Mouse (Mus musculus) urinary bladder, adult 18-20 months (tissue): ENCODE data around the gene Triobp.

Experiments
- DNase-seq, 2 experiments: peaks; one replicate each; pipeline ENCODE4 v3.0.0; 2022; ENCODE audit warnings: low spot score in 2 of 2, mixed read lengths in 2 of 2

The Triobp gene

GRCm38 (mm10) chr15:78926021-78926919 lies 21.3 kb upstream of the Triobp start, which contains the start of gene Lgals1:
Gene Lgals1 (plus strand): TSS chr15:78926725.
- peak; percentile 63 to 83 for DNase-seq

DNA sequence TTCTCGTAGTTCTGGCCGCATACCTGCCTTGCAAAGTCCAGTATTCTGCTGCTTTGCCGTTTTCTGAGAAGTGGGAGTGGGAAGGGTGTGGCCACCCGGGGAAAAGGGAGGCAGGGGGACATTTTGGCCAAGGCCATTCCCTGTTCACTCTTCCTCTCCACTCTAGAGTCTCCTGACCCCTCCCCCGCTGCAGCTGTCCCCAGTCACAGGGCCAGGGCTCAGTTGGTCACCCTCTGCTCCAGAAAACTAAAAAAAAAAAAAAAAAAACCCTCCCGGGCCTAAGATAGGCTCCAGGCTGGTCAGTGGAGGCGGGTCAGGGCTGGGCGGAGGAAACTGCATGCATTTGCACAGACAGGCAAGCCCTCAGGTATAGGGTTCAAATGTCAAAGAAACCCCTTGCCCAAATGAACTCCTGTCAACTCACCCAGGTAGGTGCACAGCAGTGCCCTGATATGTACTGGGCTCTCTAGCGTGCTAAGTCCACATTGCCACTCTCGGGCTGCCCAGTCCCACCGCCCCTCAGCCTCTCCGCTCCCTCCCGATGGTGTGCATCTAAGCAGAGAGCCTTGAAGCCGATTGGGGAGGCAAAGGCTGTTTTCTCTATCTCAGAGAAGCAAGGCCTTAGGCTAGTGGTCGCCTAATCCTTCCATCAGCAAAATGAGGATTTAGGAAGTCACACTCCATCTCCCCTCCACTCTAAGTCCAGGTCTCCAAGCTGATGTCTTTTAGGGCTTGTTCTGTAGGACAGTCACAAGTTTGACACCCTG lies 20.3 kb upstream of the Triobp start:
- DNase-seq = no peak

- peak in 1 of 2 experiments; percentile 68 for DNase-seq
Measured at GRCm38 (mm10) chr15:78927788-78928457, 19.6 kb upstream of the Triobp start.

GRCm38 (mm10) chr15:78928539-78928938 lies 19.0 kb upstream of the Triobp start:
- no peak for DNase-seq

- no peak for DNase-seq
Measured at GRCm38 (mm10) chr15:78930192-78930706, 17.3 kb upstream of the Triobp start.

DNA sequence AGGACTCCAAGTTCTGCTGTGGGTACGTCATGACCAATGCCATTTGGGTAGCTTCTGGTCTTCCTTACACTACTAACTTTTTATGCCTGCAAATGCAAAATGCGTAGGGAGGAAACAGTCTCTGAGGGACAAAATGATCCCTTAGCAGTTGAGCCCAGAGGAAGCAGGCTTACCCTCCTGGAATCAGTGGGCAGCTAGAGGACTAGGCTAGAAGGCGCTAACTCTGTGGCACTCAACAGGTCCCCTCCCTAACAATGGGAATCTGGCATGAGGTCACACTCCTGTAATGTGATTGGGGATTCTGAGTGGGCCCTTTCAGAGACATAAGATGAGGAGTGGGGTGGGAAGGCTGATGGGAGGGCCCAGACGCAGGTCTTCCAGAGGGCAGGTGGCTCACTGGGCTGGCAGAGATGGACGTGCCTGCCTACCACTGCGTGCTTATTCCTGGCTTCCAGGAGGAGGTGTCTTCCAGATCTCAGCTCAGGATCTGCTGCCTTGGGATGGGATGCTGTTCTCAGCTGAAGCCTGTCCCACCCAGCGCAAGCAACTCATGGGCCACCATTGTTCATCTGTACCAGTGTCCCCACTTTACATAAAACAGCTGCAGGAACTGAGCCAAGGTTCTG lies 16.6 kb upstream of the Triobp start:
- no peak for DNase-seq

DNA sequence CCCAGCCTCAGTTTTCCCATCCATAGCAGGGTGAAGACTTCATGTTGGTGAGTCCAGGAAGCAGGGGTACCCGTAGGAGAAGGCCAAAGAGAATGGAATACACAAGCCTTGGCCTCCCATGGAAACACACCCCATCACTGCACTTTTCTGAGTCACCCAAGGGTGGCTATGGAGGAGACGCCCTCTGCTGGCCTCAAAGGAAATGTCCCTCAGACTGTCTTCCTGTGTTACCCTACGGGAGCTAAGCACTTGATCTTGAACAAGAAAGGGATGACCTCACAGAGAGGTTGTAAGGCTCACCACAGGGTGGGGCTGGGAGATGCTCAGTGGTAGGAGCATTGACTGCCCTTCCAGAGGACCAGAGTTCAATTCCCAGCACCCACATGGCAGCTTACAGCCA lies 15.9 kb upstream of the Triobp start:
- DNase-seq = no peak

DNA sequence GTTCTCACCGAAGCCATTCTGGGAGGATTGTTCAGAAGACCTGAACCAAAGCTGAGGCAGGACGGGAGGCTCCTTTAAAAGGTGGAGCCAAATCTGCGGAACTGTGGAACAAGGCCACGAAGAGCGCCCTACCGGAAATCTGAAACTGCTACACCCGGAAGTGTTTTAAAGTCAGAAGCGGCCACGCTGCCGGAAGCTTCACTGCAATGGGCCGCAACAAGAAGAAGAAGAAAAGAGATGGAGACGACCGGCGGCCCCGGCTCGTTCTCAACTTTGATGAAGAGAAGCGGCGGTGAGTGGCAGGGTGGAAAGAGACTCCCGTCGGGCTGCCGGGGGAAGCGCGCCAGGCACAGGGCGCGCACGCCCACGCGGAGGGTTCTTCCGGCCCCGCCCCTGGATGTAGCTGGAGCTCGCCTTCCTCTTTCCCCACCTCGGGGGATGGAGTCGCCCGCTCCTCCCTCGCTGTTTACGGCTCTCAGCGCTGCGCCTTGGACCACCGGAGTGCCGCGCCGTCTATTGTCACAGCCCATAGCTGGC lies 12.7 kb upstream of the Triobp start, which contains the start of gene Nol12:
Nol12 (plus strand) TSS at position 150 of the 537 bp plus-strand sequence.
- peak; percentile 67 to 70 for DNase-seq

- no peak for DNase-seq
Measured at GRCm38 (mm10) chr15:78936403-78936802, 11.1 kb upstream of the Triobp start.

DNA sequence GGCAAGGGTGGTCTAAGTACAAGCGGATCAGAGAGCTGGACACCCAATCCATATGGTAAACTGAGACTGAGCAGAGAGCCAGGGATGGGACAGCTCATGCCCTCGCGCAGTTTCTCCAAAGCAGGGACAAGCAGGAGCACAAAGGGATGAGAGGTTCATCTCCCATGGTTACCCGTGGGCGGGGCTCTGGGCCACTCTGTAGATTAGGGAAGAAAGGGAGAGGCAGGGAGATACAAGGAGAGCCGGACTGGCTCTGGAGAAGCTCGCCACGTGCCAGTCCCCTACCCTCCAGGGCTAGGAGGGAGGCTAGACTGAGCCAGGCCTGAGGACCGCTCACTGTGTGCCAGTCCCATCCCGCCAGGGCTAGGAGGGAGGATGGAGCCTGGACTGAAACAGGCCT lies 10.2 kb upstream of the Triobp start:
- no peak for DNase-seq

DNA sequence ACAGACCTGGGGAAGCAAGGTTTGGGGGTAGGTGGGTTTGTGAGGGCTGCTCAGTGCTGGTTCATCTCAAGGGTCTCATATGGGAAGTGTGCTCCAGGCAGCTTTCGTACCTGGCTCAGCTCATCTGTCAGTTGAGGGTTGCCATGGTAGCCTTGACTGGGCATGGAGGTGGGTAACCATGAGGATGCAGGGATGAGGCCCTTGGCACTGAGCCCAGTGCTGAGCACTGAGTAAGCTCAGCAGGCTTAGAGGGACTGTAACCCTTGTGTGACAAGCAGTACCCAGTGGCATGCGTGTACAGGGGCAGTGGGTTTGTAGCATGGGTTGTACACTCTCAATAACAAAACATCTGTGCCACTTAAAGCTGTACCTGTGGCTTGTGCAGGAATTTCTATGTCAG lies 9.6 kb upstream of the Triobp start:
- DNase-seq = no peak

GRCm38 (mm10) chr15:78940325-78940724 lies 7.2 kb upstream of the Triobp start:
- DNase-seq = no peak

GRCm38 (mm10) chr15:78942663-78943062 lies 4.9 kb upstream of the Triobp start:
- peak; percentile 62 to 75 for DNase-seq

- no peak for DNase-seq
Measured at GRCm38 (mm10) chr15:78946232-78946631, 1.3 kb upstream of the Triobp start.

- no peak for DNase-seq
Measured at GRCm38 (mm10) chr15:78948152-78948725, 715 bp downstream of the Triobp start.

- DNase-seq = no peak
Measured at GRCm38 (mm10) chr15:78948883-78949282, 1.4 kb downstream of the Triobp start.

DNA sequence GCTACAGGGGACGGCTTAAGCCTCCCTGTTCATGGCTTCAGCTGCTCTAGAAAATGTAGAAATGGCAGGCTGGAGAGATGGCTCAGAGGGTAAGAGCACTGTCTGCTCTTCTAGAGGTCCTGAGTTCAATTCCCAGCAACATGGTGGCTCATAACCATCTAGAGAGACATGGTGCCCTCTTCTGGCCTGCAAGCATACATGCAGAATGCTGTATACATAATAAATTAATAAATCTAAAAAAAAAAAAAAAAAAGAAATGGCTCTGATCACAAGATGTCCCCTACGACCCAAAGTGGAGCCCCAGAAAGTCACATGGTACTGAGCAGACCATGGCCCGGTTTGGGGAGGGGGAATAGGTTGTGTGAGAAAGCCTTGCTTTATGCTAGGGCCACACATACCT lies 8.1 kb downstream of the Triobp start:
- no peak for DNase-seq

- no peak for DNase-seq
Measured at GRCm38 (mm10) chr15:78956351-78956750, 8.8 kb downstream of the Triobp start.

DNA sequence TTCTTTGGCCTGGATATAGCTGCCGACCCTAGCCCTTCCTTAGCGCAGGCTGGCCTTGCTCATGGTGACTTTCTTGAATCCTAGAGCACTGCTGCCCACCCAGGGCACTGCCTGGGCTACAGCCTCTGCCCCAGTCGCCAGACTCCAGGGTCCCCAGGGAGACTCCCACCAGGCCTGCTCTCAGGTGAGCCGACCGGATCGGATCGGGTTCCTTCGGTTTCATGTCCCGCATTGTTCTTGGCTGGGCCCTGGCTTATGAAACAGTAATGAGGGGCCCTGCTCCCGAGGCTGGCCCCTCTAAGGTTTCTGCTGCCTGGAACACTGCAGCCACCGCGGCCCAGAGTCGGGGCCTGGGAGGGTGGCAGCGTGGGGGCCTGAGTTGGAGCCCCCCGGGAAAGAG lies 9.5 kb downstream of the Triobp start:
- DNase-seq = no peak

DNA sequence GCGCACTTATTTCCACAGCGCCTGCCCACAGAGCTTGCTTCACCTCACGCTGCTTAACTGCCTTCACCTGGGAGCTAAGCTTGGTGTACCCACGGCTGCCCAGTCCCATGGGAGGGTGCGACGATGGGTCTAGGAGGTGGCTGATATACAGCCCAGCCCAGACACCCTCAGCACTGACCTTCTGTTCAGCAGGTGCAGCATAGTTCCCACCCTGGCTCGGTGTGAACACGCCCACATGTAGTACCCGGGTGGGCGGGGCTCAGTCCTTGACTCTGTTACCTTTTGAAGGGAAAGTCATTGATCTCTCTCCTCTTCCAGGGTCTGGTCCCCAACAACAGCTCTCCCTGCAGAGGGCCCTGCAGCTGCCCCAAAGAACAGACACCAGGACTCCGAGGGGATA lies 12.0 kb downstream of the Triobp start:
- no peak for DNase-seq

- peak; percentile 42 to 71 for DNase-seq
Measured at GRCm38 (mm10) chr15:78960088-78960487, 12.6 kb downstream of the Triobp start.
